Mouse (Mus musculus) forebrain, embryonic 14.5 days (tissue): ENCODE measurements at regions not wholly inside any gene's neighbourhood (a gene's known extent, or its start where the extent isn't known, plus 50 kb on each side); places are given as distances from the start of the nearest gene placed in this dataset.

Experiments
- ATAC-seq: fragments of 200-750 bp; cut with Nextera tagmentation; 2 replicates; pipeline ENCODE4 v1.8.0; 2017; ENCODE audit warnings: mild to moderate bottlenecking, moderate library complexity
- DNase-seq: peaks from one replicate; pipeline ENCODE4 v3.0.0-alpha.2; 2015; ENCODE audit warnings: low spot score
- H3K27ac ChIP-seq: fragments of 300-500 bp; sonication (generic); 2 replicates; pipeline ENCODE4 v1.5.1; 2014; ENCODE audit warnings: low read depth, mild to moderate bottlenecking, control low read depth, low read length, moderate library complexity
- H3K27me3 ChIP-seq: fragments of 300-500 bp; sonication (generic); replicated peaks from 2 replicates; pipeline ENCODE4 v1.6.1; 2014; ENCODE audit warnings: low read length, control low read depth, mixed read lengths; ENCODE audit not compliant: control insufficient read depth, insufficient read depth
- H3K36me3 ChIP-seq: fragments of 300-500 bp; sonication (generic); 2 replicates; pipeline ENCODE4 v1.6.1; 2014; ENCODE audit warnings: low read length, control low read depth; ENCODE audit not compliant: control insufficient read depth, insufficient read depth
- H3K4me1 ChIP-seq: fragments of 300-500 bp; sonication (generic); 2 replicates; pipeline ENCODE4 v1.6.1; 2014; ENCODE audit warnings: antibody characterized with exemption, low read length, control low read depth; ENCODE audit not compliant: control insufficient read depth, insufficient read depth
- H3K4me2 ChIP-seq: fragments of 300-500 bp; sonication (generic); 2 replicates; pipeline ENCODE4 v1.6.1; 2014; ENCODE audit warnings: mild to moderate bottlenecking, control low read depth, low read length
- H3K4me3 ChIP-seq: fragments of 300-500 bp; sonication (generic); 2 replicates; pipeline ENCODE4 v1.5.1; 2014; ENCODE audit warnings: low read depth, low read length, control low read depth
- H3K9ac ChIP-seq: fragments of 300-500 bp; sonication (generic); 2 replicates; pipeline ENCODE4 v1.6.1; 2014; ENCODE audit warnings: mild to moderate bottlenecking, low read length, control low read depth, moderate library complexity
- H3K9me3 ChIP-seq: fragments of 300-500 bp; sonication (generic); replicated peaks from 2 replicates; pipeline ENCODE4 v1.6.1; 2016; ENCODE audit warnings: low read length, control low read depth, mixed read lengths; ENCODE audit not compliant: control insufficient read depth
- WGBS: fragments of 180-500 bp; shearing (Covaris S2); extraction: QIAGEN DNeasy Blood & Tissue Kit; methylation state at CpG from one replicate; pipeline ENCODE4 v1.1.7; 2014; 5-methylcytosine and 5-hydroxymethylcytosine counted together

DNA sequence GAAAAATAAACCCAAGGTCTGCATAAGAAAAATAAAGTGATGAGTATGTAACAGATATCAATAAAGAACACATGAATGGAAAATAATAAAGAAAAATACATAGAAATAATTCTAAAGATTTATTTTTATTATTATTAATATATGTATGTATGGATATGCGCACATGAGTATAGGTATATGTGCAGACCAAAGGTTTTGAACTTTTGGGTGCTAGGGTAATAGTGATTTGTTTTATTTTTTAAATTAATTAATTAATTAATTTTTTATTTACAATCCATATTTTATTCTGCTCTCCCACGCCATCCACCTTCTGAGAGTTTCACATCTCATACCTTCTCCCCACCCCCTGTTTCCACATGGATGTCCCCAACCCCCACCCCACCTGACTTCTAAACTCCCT is 105.8 kb upstream of the Gm5152 start:
- no peak for ATAC-seq
- no peak for DNase-seq
- no peaks in the 10 kb centered on the region for H3K4me1 ChIP-seq
- H3K9me3 ChIP-seq, result no peaks in the 10 kb centered on the region
- no peak overlapping the region for H3K9ac ChIP-seq
- no peak overlapping the region for H3K4me3 ChIP-seq
- no peaks in the 10 kb centered on the region for H3K27me3 ChIP-seq
- H3K4me2 ChIP-seq, result no peak overlapping the region
- H3K36me3 ChIP-seq, result no peaks in the 10 kb centered on the region
- H3K27ac ChIP-seq, result no peak overlapping the region
- WGBS, result 95% methylated on average over 2 of the region's 2 CpGs

DNA sequence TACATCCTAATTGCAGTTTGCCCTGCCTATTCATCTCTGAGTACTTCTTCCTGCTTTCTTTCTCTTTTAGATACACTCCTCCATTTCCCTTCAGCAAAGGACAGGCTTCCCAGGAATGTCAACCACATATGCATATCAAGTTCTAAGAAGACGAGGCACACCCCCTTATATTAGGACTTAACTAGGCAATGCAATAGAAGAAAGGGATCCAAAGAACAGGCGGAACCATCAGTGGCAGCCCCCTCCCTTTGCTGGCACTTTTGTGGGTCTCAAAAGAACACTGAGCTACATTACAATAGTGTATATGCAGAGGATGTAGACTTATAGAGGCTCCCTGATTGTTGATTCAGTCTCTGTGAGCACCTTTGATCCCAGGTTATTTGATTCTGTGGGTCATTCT is 74.3 kb upstream of the Gm5152 start:
- Histone ChIP-seq H3K4me2 (no peak overlapping the region), H3K36me3 (no peaks in the 10 kb centered on the region), H3K4me1 (no peaks in the 10 kb centered on the region), H3K4me3 (no peak overlapping the region), H3K27me3 (no peaks in the 10 kb centered on the region), H3K9ac (no peak overlapping the region), H3K27ac (no peak overlapping the region), H3K9me3 (no peaks in the 10 kb centered on the region)
- ATAC-seq (no peak), DNase-seq (no peak)
- 75% methylated on average over 2 of the region's 2 CpGs for WGBS
